Mouse (Mus musculus) heart, postnatal 0 days (tissue): ENCODE results near the gene Filip1. TPM values are rescaled to one million over a fixed set of nuclear protein-coding genes. Genes with fewer than 3 reads are reported as not detected.

Source experiments
- ATAC-seq: fragments of 200-750 bp; cut with Nextera tagmentation; 2 replicates; pipeline ENCODE4 v1.8.0; 2017; ENCODE audit warnings: low read depth, moderate number of reproducible peaks, moderate library complexity; ENCODE audit not compliant: insufficient read depth
- DNase-seq: peaks from one replicate; pipeline ENCODE4 v3.0.0-alpha.2; 2016; ENCODE audit warnings: low spot score
- H3K27ac ChIP-seq: fragments of 300-500 bp; sonication (generic); 2 replicates; pipeline ENCODE4 v1.5.1; 2014; ENCODE audit warnings: low read depth, mild to moderate bottlenecking
- H3K27me3 ChIP-seq: fragments of 300-500 bp; sonication (generic); 2 replicates; pipeline ENCODE4 v1.6.1; 2014; ENCODE audit warnings: low read length, mixed read lengths; ENCODE audit not compliant: control insufficient read depth, insufficient read depth
- H3K36me3 ChIP-seq: fragments of 300-500 bp; sonication (generic); replicated peaks from 2 replicates; pipeline ENCODE4 v1.6.1; 2014; ENCODE audit warnings: low read length, mixed read lengths; ENCODE audit not compliant: control insufficient read depth, insufficient read depth
- H3K4me1 ChIP-seq: fragments of 300-500 bp; sonication (generic); 2 replicates; pipeline ENCODE4 v1.6.1; 2014; ENCODE audit warnings: antibody characterized with exemption; ENCODE audit not compliant: control insufficient read depth, insufficient read depth
- H3K4me2 ChIP-seq: fragments of 300-500 bp; sonication (generic); 2 replicates; pipeline ENCODE4 v1.6.1; 2014; ENCODE audit warnings: low read depth, mild to moderate bottlenecking, low read length, moderate library complexity
- H3K4me3 ChIP-seq: fragments of 300-500 bp; sonication (generic); 2 replicates; pipeline ENCODE4 v1.5.1; 2014; ENCODE audit warnings: low read depth, low read length
- H3K9ac ChIP-seq: fragments of 300-500 bp; sonication (generic); replicated peaks from 2 replicates; pipeline ENCODE4 v1.6.1; 2014; ENCODE audit warnings: low read depth, low read length, mixed read lengths
- H3K9me3 ChIP-seq: fragments of 300-500 bp; sonication (generic); replicated peaks from 2 replicates; pipeline ENCODE4 v1.6.1; 2016; ENCODE audit warnings: low read length; ENCODE audit not compliant: control insufficient read depth
- CTCF ChIP-seq: IDR thresholded peaks from 2 replicates; pipeline ENCODE4 v1.5.1; 2016; ENCODE audit warnings: antibody characterized with exemption, control low read depth, low read depth
- EP300 ChIP-seq: IDR thresholded peaks from 2 replicates; pipeline ENCODE4 v1.6.1; 2016; ENCODE audit warnings: antibody characterized with exemption, low read depth
- WGBS: fragments of 180-500 bp; shearing (Covaris S2); extraction: QIAGEN DNeasy Blood & Tissue Kit; methylation state at CpG from one replicate; pipeline ENCODE4 v1.1.7; 2014; 5-methylcytosine and 5-hydroxymethylcytosine counted together
- polyA plus RNA-seq: library from polyadenylated mRNA; unstranded; fragments of >200 nt; fragmentation: Nextera tagmentation; extraction: Ambion mirVana; gene quantifications from 2 replicates; pipeline ENCODE4 v1.2.1, GENCODE M21; 2015
- total RNA-seq: library from RNA; depleted of rRNA; stranded (reverse); fragments of >200 nt; gene quantifications from 2 replicates; pipeline ENCODE4 v1.2.3, GENCODE M21; 2014; ENCODE audit warnings: low replicate concordance

Filip1 gene
- total and polyA plus RNA-seq, 2 experiments from 2014 or later = 27.4 to 39.0 TPM

GRCm38 (mm10) chr9:80021648-80022047, 9.0 kb upstream of the Filip1 start:
- no peak overlapping the region for H3K9ac ChIP-seq
- no peak overlapping the region for H3K4me3 ChIP-seq
- 30% methylated on average over 1 of the region's 1 CpGs for WGBS
- DNase-seq (no peak), ATAC-seq (no peak)
- H3K4me2 ChIP-seq = no peak overlapping the region
- H3K36me3 ChIP-seq = no peaks in the 10 kb centered on the region
- no peak overlapping the region for H3K27ac ChIP-seq
- peaks cover 3% of the 10 kb centered on the region; the same call in 1 of the 2 replicates for H3K4me1 ChIP-seq
- TF ChIP-seq CTCF (no peak), EP300 (no peak)
- no peaks in the 10 kb centered on the region for H3K27me3 ChIP-seq
- H3K9me3 ChIP-seq = no peaks in the 10 kb centered on the region

- Histone ChIP-seq H3K36me3 (no peaks in the 10 kb centered on the region), H3K4me1 (no peaks in the 10 kb centered on the region), H3K4me2 (no peak overlapping the region), H3K4me3 (no peak overlapping the region), H3K9me3 (no peaks in the 10 kb centered on the region), H3K27me3 (no peaks in the 10 kb centered on the region), H3K9ac (no peak overlapping the region), H3K27ac (no peak overlapping the region)
- TF ChIP-seq EP300 = no peak
- ATAC-seq (no peak), DNase-seq (no peak)
- WGBS = 27% methylated on average over 3 of the region's 3 CpGs
Observed at GRCm38 (mm10) chr9:80020429-80020828, 7.8 kb upstream of the Filip1 start.

GRCm38 (mm10) chr9:80012016-80012415, 635 bp downstream of the Filip1 start:
- Histone ChIP-seq H3K27ac (no peak overlapping the region), H3K27me3 (no peaks in the 10 kb centered on the region), H3K4me1 (no peaks in the 10 kb centered on the region), H3K9me3 (no peaks in the 10 kb centered on the region), H3K4me2 (no peak overlapping the region), H3K36me3 (no peaks in the 10 kb centered on the region), H3K9ac (no peak overlapping the region), H3K4me3 (no peak overlapping the region)
- WGBS = 83% methylated on average over 13 of the region's 13 CpGs
- TF ChIP-seq EP300 (no peak), CTCF (no peak)
- no peak for DNase-seq
- no peak for ATAC-seq

- no peak overlapping the region for H3K27ac ChIP-seq
- no peaks in the 10 kb centered on the region for H3K36me3 ChIP-seq
- H3K27me3 ChIP-seq = no peaks in the 10 kb centered on the region
- H3K4me3 ChIP-seq = no peak overlapping the region
- 46% methylated on average over 14 of the region's 14 CpGs for WGBS
- no peaks in the 10 kb centered on the region for H3K4me1 ChIP-seq
- no peak overlapping the region for H3K4me2 ChIP-seq
- ATAC-seq (peak; percentile 57; the same call in 1 of the 2 replicates), DNase-seq (peak; percentile 55)
- no peak overlapping the region for H3K9ac ChIP-seq
- H3K9me3 ChIP-seq = no peaks in the 10 kb centered on the region
- TF ChIP-seq EP300 (no peak), CTCF (peak; percentile 98)
Observed at GRCm38 (mm10) chr9:80002394-80003188, 10.1 kb downstream of the Filip1 start.

- Histone ChIP-seq H3K4me1 (no peaks in the 10 kb centered on the region), H3K27me3 (no peaks in the 10 kb centered on the region), H3K9me3 (no peaks in the 10 kb centered on the region), H3K27ac (no peak overlapping the region), H3K4me2 (no peak overlapping the region), H3K9ac (no peak overlapping the region), H3K36me3 (no peaks in the 10 kb centered on the region), H3K4me3 (no peak overlapping the region)
- DNase-seq (no peak), ATAC-seq (no peak)
- TF ChIP-seq CTCF = no peak
- TF ChIP-seq EP300 = no peak
- WGBS = 87% methylated on average over 6 of the region's 6 CpGs
Observed at GRCm38 (mm10) chr9:79997282-79997681, 15.4 kb downstream of the Filip1 start.

- no peaks in the 10 kb centered on the region for H3K9me3 ChIP-seq
- TF ChIP-seq CTCF (no peak), EP300 (no peak)
- DNase-seq (no peak), ATAC-seq (no peak)
- H3K27ac ChIP-seq = no peak overlapping the region
- H3K27me3 ChIP-seq = no peaks in the 10 kb centered on the region
- H3K4me1 ChIP-seq = no peaks in the 10 kb centered on the region
- H3K9ac ChIP-seq = no peak overlapping the region
- no peaks in the 10 kb centered on the region for H3K36me3 ChIP-seq
- no peak overlapping the region for H3K4me2 ChIP-seq
- 91% methylated on average over 5 of the region's 5 CpGs for WGBS
- H3K4me3 ChIP-seq = no peak overlapping the region
Observed at GRCm38 (mm10) chr9:79994296-79994695, 18.4 kb downstream of the Filip1 start.
